Mouse (Mus musculus) E14TG2a.4 (cell line): ENCODE results near the gene Gm8369.

Experiments used
- CTCF ChIP-seq: conservative IDR thresholded peaks from 2 replicates; pipeline ENCODE4 v1.5.1; 2014; ENCODE audit warnings: low read length
- POU5F1 ChIP-seq: IDR thresholded peaks from 2 replicates; pipeline ENCODE4 v1.6.1; 2014; ENCODE audit warnings: low read length, borderline replicate concordance

GRCm38 (mm10) chr19:11447238-11447637 is 38.5 kb upstream of the Gm8369 start:
- TF ChIP-seq CTCF: no peak
- TF ChIP-seq POU5F1: no peak
